Mouse (Mus musculus): ENCODE results near the gene Oas2.

DNA sequence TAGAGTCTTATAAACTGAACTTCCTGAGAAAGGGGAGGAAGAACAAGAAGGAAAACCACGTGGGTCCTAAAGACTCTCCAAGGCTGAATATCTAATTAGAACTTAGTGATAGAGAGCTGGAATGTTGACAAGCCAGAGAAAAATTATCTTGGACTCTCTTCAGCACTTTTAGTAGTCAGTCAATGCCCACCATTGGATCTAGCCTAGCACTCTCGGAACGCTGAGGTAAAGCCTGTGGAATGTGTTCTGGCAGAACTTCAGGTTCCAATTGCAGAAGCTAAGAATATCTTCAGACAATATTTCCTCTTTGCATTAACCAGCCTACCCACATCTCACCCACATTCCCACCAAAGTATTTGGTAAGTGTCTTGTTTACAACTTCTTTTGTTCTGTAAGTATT, 30.3 kb upstream of the Oas2 start:
- TF ChIP-seq CTCF (IDR thresholded peaks at IDR 0.05; ENCODE audit: low read depth) (no peak), EP300 (IDR thresholded peaks at IDR 0.05; ENCODE audit: low read depth) (peak; percentile 65)
